Mouse (Mus musculus): ENCODE data around the gene Perp. TPM values are rescaled to one million over a fixed set of nuclear protein-coding genes. Genes with fewer than 3 reads are reported as not detected.
A peak's percentile ranks its signal among the peaks of the same experiment; 100 is the strongest.

Gene Perp
- 119 and 130 TPM in 2 replicates for polyA plus RNA-seq (2015; fragmentation: Nextera tagmentation; extraction: Ambion mirVana)

- no peaks in the 10 kb centered on the region for H3K4me1 ChIP-seq
- peak within 1 kb of the TSS; percentile 58 for H3K4me3 ChIP-seq
- no peaks in the 10 kb centered on the region for H3K9me3 ChIP-seq
- peak within 1 kb of the TSS; percentile 65 for H3K9ac ChIP-seq
- peak; percentile 86 for ATAC-seq (ENCODE audit: low FRiP score, low read depth)
- H3K36me3 ChIP-seq: no peaks in the 10 kb centered on the region
- 2% methylated on average over 52 of the region's 54 CpGs for WGBS
- H3K27ac ChIP-seq: peak within 1 kb of the TSS; percentile 44; the same call in 1 of the 2 replicates
- H3K4me2 ChIP-seq (replicated peaks): peak within 1 kb of the TSS; percentile 94
- peaks cover 57% of the 10 kb centered on the region for H3K27me3 ChIP-seq
These were observed at the start of gene Perp for GRCm38 (mm10) chr10:18844441-18845286. Perp (plus strand) TSS chr10:18845020.

- Histone ChIP-seq H3K4me2 (replicated peaks) (no peak overlapping the region), H3K36me3 (no peaks in the 10 kb centered on the region), H3K4me1 (peaks cover 19% of the 10 kb centered on the region), H3K9ac (no peak overlapping the region), H3K27ac (no peak overlapping the region), H3K4me3 (no peak overlapping the region), H3K9me3 (no peaks in the 10 kb centered on the region), H3K27me3 (no peaks in the 10 kb centered on the region)
- no peak for ATAC-seq (ENCODE audit: low FRiP score, low read depth)
- WGBS: 88% methylated on average over 2 of the region's 2 CpGs
These were observed 33.1 kb upstream of the Perp start for GRCm38 (mm10) chr10:18811751-18812150.

- H3K9ac ChIP-seq: no peak overlapping the region
- no peaks in the 10 kb centered on the region for H3K27me3 ChIP-seq
- peak; percentile 93 for ATAC-seq (ENCODE audit: low FRiP score, low read depth)
- no peak overlapping the region for H3K4me3 ChIP-seq
- H3K9me3 ChIP-seq: no peaks in the 10 kb centered on the region
- H3K36me3 ChIP-seq: no peaks in the 10 kb centered on the region
- no peak overlapping the region; the same call in 1 of the 2 replicates for H3K27ac ChIP-seq
- H3K4me1 ChIP-seq: peaks cover 24% of the 10 kb centered on the region
- 0 out of 2 replicates have a peak overlapping the region, but pooled peaks have one; percentile 0 for H3K4me2 ChIP-seq (replicated peaks)
- WGBS: 23% methylated on average over 5 of the region's 5 CpGs
These were observed 28.3 kb upstream of the Perp start for GRCm38 (mm10) chr10:18816560-18816959.

GRCm38 (mm10) chr10:18825143-18825542 lies 19.7 kb upstream of the Perp start:
- H3K36me3 ChIP-seq: no peaks in the 10 kb centered on the region
- H3K4me1 ChIP-seq: peaks cover 4% of the 10 kb centered on the region; the same call in 1 of the 2 replicates
- no peak overlapping the region for H3K4me2 ChIP-seq (replicated peaks)
- no peak for ATAC-seq (ENCODE audit: low FRiP score, low read depth)
- no peak overlapping the region for H3K27ac ChIP-seq
- no peak overlapping the region for H3K4me3 ChIP-seq
- no peak overlapping the region for H3K9ac ChIP-seq
- no peaks in the 10 kb centered on the region for H3K27me3 ChIP-seq
- no peaks in the 10 kb centered on the region for H3K9me3 ChIP-seq

- H3K27me3 ChIP-seq: no peaks in the 10 kb centered on the region
- H3K9ac ChIP-seq: no peak overlapping the region
- 76% methylated on average over 2 of the region's 2 CpGs for WGBS
- no peak for ATAC-seq (ENCODE audit: low FRiP score, low read depth)
- H3K27ac ChIP-seq: no peak overlapping the region
- H3K9me3 ChIP-seq: no peaks in the 10 kb centered on the region
- no peak overlapping the region for H3K4me2 ChIP-seq (replicated peaks)
- peaks cover 8% of the 10 kb centered on the region; the same call in 1 of the 2 replicates for H3K4me1 ChIP-seq
- H3K4me3 ChIP-seq: no peak overlapping the region
- H3K36me3 ChIP-seq: no peaks in the 10 kb centered on the region
These were observed 18.7 kb upstream of the Perp start for GRCm38 (mm10) chr10:18826107-18826506.

- H3K4me2 ChIP-seq (replicated peaks): no peak overlapping the region
- no peaks in the 10 kb centered on the region for H3K27me3 ChIP-seq
- no peaks in the 10 kb centered on the region for H3K9me3 ChIP-seq
- no peak overlapping the region for H3K27ac ChIP-seq
- WGBS: 45% methylated on average over 2 of the region's 2 CpGs
- H3K9ac ChIP-seq: no peak overlapping the region
- no peak for ATAC-seq (ENCODE audit: low FRiP score, low read depth)
- H3K4me3 ChIP-seq: no peak overlapping the region
- H3K36me3 ChIP-seq: no peaks in the 10 kb centered on the region
- peaks cover 11% of the 10 kb centered on the region; the same call in 1 of the 2 replicates for H3K4me1 ChIP-seq
These were observed 16.9 kb upstream of the Perp start for GRCm38 (mm10) chr10:18827936-18828335.

GRCm38 (mm10) chr10:18830359-18830758 lies 14.5 kb upstream of the Perp start:
- WGBS: 38% methylated on average over 4 of the region's 4 CpGs
- no peak overlapping the region for H3K4me3 ChIP-seq
- no peaks in the 10 kb centered on the region for H3K27me3 ChIP-seq
- no peak overlapping the region for H3K4me2 ChIP-seq (replicated peaks)
- no peak overlapping the region for H3K27ac ChIP-seq
- no peaks in the 10 kb centered on the region for H3K9me3 ChIP-seq
- peak; percentile 69; the same call in 1 of the 2 replicates for ATAC-seq (ENCODE audit: low FRiP score, low read depth)
- no peak overlapping the region for H3K9ac ChIP-seq
- no peaks in the 10 kb centered on the region for H3K36me3 ChIP-seq
- peaks cover 11% of the 10 kb centered on the region; the same call in 1 of the 2 replicates for H3K4me1 ChIP-seq

GRCm38 (mm10) chr10:18831823-18832222 lies 13.0 kb upstream of the Perp start:
- no peaks in the 10 kb centered on the region for H3K27me3 ChIP-seq
- no peak overlapping the region for H3K9ac ChIP-seq
- no peaks in the 10 kb centered on the region for H3K36me3 ChIP-seq
- no peak overlapping the region for H3K4me3 ChIP-seq
- no peaks in the 10 kb centered on the region for H3K9me3 ChIP-seq
- peaks cover 11% of the 10 kb centered on the region; the same call in 1 of the 2 replicates for H3K4me1 ChIP-seq
- H3K27ac ChIP-seq: no peak overlapping the region
- no peak for ATAC-seq (ENCODE audit: low FRiP score, low read depth)
- H3K4me2 ChIP-seq (replicated peaks): no peak overlapping the region
- 60% methylated on average over 7 of the region's 7 CpGs for WGBS

GRCm38 (mm10) chr10:18834389-18834788 lies 10.4 kb upstream of the Perp start:
- Histone ChIP-seq H3K36me3 (no peaks in the 10 kb centered on the region), H3K27ac (no peak overlapping the region), H3K9me3 (no peaks in the 10 kb centered on the region), H3K4me3 (no peak overlapping the region), H3K4me2 (replicated peaks) (no peak overlapping the region), H3K27me3 (no peaks in the 10 kb centered on the region), H3K4me1 (peaks cover 11% of the 10 kb centered on the region; the same call in 1 of the 2 replicates), H3K9ac (no peak overlapping the region)
- no peak for ATAC-seq (ENCODE audit: low FRiP score, low read depth)
- 55% methylated on average over 2 of the region's 2 CpGs for WGBS

GRCm38 (mm10) chr10:18835684-18836479 lies 8.9 kb upstream of the Perp start:
- H3K4me2 ChIP-seq (replicated peaks): no peak overlapping the region
- no peaks in the 10 kb centered on the region for H3K36me3 ChIP-seq
- no peaks in the 10 kb centered on the region for H3K9me3 ChIP-seq
- 0 out of 2 replicates have a peak, but pooled peaks cover 3% of the 10 kb centered on the region for H3K4me1 ChIP-seq
- H3K27me3 ChIP-seq: no peaks in the 10 kb centered on the region
- no peak overlapping the region for H3K4me3 ChIP-seq
- H3K9ac ChIP-seq: no peak overlapping the region
- 57% methylated on average over 6 of the region's 6 CpGs for WGBS
- no peak overlapping the region for H3K27ac ChIP-seq
- no peak for ATAC-seq (ENCODE audit: low FRiP score, low read depth)

GRCm38 (mm10) chr10:18839530-18839929 lies 5.3 kb upstream of the Perp start:
- WGBS: 68% methylated on average over 4 of the region's 4 CpGs
- H3K4me1 ChIP-seq: no peaks in the 10 kb centered on the region
- H3K9ac ChIP-seq: no peak overlapping the region
- H3K27ac ChIP-seq: no peak overlapping the region
- H3K27me3 ChIP-seq: peaks cover 24% of the 10 kb centered on the region
- H3K36me3 ChIP-seq: no peaks in the 10 kb centered on the region
- no peak for ATAC-seq (ENCODE audit: low FRiP score, low read depth)
- H3K9me3 ChIP-seq: no peaks in the 10 kb centered on the region
- no peak overlapping the region for H3K4me2 ChIP-seq (replicated peaks)
- no peak overlapping the region for H3K4me3 ChIP-seq

GRCm38 (mm10) chr10:18840736-18841135 lies 4.1 kb upstream of the Perp start:
- peaks cover 36% of the 10 kb centered on the region for H3K27me3 ChIP-seq
- H3K4me3 ChIP-seq: no peak overlapping the region
- 63% methylated on average over 4 of the region's 4 CpGs for WGBS
- H3K9me3 ChIP-seq: no peaks in the 10 kb centered on the region
- H3K27ac ChIP-seq: no peak overlapping the region
- H3K4me2 ChIP-seq (replicated peaks): no peak overlapping the region
- H3K36me3 ChIP-seq: no peaks in the 10 kb centered on the region
- ATAC-seq (ENCODE audit: low FRiP score, low read depth): no peak
- H3K4me1 ChIP-seq: no peaks in the 10 kb centered on the region
- H3K9ac ChIP-seq: no peak overlapping the region
